Mouse (Mus musculus) neural tube, embryonic 11.5 days (tissue): ENCODE measurements at regions not wholly inside any gene's neighbourhood (a gene's known extent, or its start where the extent isn't known, plus 50 kb on each side); places are given as distances from the start of the nearest gene placed in this dataset.

ENCODE experiments used
- ATAC-seq: fragments of 200-750 bp; cut with Nextera tagmentation; 2 replicates; pipeline ENCODE4 v1.8.0; 2017; ENCODE audit warnings: moderate number of reproducible peaks, mild to moderate bottlenecking, moderate TSS enrichment, moderate library complexity; ENCODE audit not compliant: insufficient read depth, low FRiP score, low TSS enrichment
- DNase-seq: peaks from one replicate; pipeline ENCODE4 v3.0.0-alpha.2; 2015; ENCODE audit warnings: low spot score
- H3K27ac ChIP-seq: fragments of 300-500 bp; sonication (generic); 2 replicates; pipeline ENCODE4 v1.5.1; 2014; ENCODE audit warnings: low read depth, mild to moderate bottlenecking, low read length
- H3K27me3 ChIP-seq: fragments of 300-500 bp; sonication (generic); 2 replicates; pipeline ENCODE4 v1.6.1; 2014; ENCODE audit warnings: mild to moderate bottlenecking, low read length, mixed read lengths; ENCODE audit not compliant: control insufficient read depth, insufficient read depth
- H3K36me3 ChIP-seq: fragments of 300-500 bp; sonication (generic); 2 replicates; pipeline ENCODE4 v1.6.1; 2014; ENCODE audit warnings: mild to moderate bottlenecking, low read length, moderate library complexity, mixed read lengths; ENCODE audit not compliant: control insufficient read depth, insufficient read depth
- H3K4me1 ChIP-seq: fragments of 300-500 bp; sonication (generic); 2 replicates; pipeline ENCODE4 v1.6.1; 2014; ENCODE audit warnings: low read length, mixed read lengths; ENCODE audit not compliant: control insufficient read depth, insufficient read depth
- H3K4me2 ChIP-seq: fragments of 300-500 bp; sonication (generic); 2 replicates; pipeline ENCODE4 v1.6.1; 2014; ENCODE audit warnings: low read depth, mild to moderate bottlenecking, moderate library complexity
- H3K4me3 ChIP-seq: fragments of 300-500 bp; sonication (generic); 2 replicates; pipeline ENCODE4 v1.5.1; 2014; ENCODE audit warnings: low read depth, low read length
- H3K9ac ChIP-seq: fragments of 300-500 bp; sonication (generic); 2 replicates; pipeline ENCODE4 v1.6.1; 2014; ENCODE audit warnings: mild to moderate bottlenecking, low read length
- H3K9me3 ChIP-seq: fragments of 300-500 bp; sonication (generic); 2 replicates; pipeline ENCODE4 v1.6.1; 2016; ENCODE audit warnings: low read length; ENCODE audit not compliant: control insufficient read depth
- WGBS: fragments of 180-500 bp; shearing (Covaris S2); extraction: QIAGEN DNeasy Blood & Tissue Kit; methylation state at CpG from one replicate; pipeline ENCODE4 v1.1.7; 2014; 5-methylcytosine and 5-hydroxymethylcytosine counted together

- no peaks in the 10 kb centered on the region for H3K9me3 ChIP-seq
- ATAC-seq (no peak), DNase-seq (no peak)
- H3K36me3 ChIP-seq = no peaks in the 10 kb centered on the region
- no peaks in the 10 kb centered on the region for H3K27me3 ChIP-seq
- no peak overlapping the region for H3K4me2 ChIP-seq
- WGBS = 93% methylated on average over 8 of the region's 8 CpGs
- no peak overlapping the region for H3K9ac ChIP-seq
- H3K27ac ChIP-seq = no peak overlapping the region
- no peak overlapping the region for H3K4me3 ChIP-seq
- H3K4me1 ChIP-seq = no peaks in the 10 kb centered on the region
Observed at GRCm38 (mm10) chr15:27409856-27410255, 56.6 kb upstream of the Ank start.

- H3K4me2 ChIP-seq = no peak overlapping the region
- H3K9ac ChIP-seq = no peak overlapping the region
- H3K27me3 ChIP-seq = no peaks in the 10 kb centered on the region
- no peaks in the 10 kb centered on the region for H3K9me3 ChIP-seq
- no peak for ATAC-seq
- H3K36me3 ChIP-seq = no peaks in the 10 kb centered on the region
- 90% methylated on average over 2 of the region's 2 CpGs for WGBS
- H3K4me1 ChIP-seq = no peaks in the 10 kb centered on the region
- no peak for DNase-seq
- H3K4me3 ChIP-seq = no peak overlapping the region
- H3K27ac ChIP-seq = no peak overlapping the region
Observed at GRCm38 (mm10) chr15:27412304-27412703, 54.2 kb upstream of the Ank start.

GRCm38 (mm10) chr15:27412761-27413160 is 53.7 kb upstream of the Ank start:
- H3K27ac ChIP-seq = no peak overlapping the region
- no peaks in the 10 kb centered on the region for H3K36me3 ChIP-seq
- no peak for DNase-seq
- no peak overlapping the region for H3K4me2 ChIP-seq
- H3K27me3 ChIP-seq = no peaks in the 10 kb centered on the region
- no peak for ATAC-seq
- H3K4me3 ChIP-seq = no peak overlapping the region
- no peak overlapping the region for H3K9ac ChIP-seq
- no peaks in the 10 kb centered on the region for H3K4me1 ChIP-seq
- 60% methylated on average over 1 of the region's 1 CpGs for WGBS
- H3K9me3 ChIP-seq = no peaks in the 10 kb centered on the region

GRCm38 (mm10) chr15:27413486-27413885 is 53.0 kb upstream of the Ank start:
- Histone ChIP-seq H3K36me3 (no peaks in the 10 kb centered on the region), H3K4me1 (no peaks in the 10 kb centered on the region), H3K9ac (no peak overlapping the region), H3K27ac (no peak overlapping the region), H3K4me2 (no peak overlapping the region), H3K4me3 (no peak overlapping the region), H3K9me3 (no peaks in the 10 kb centered on the region), H3K27me3 (no peaks in the 10 kb centered on the region)
- whole genome bisulfite sequencing = 89% methylated on average over 7 of the region's 7 CpGs
- no peak for DNase-seq
- ATAC-seq = no peak

- Histone ChIP-seq H3K9ac (no peak overlapping the region), H3K36me3 (no peaks in the 10 kb centered on the region), H3K4me3 (no peak overlapping the region), H3K27ac (no peak overlapping the region), H3K4me1 (no peaks in the 10 kb centered on the region), H3K27me3 (no peaks in the 10 kb centered on the region), H3K9me3 (no peaks in the 10 kb centered on the region), H3K4me2 (no peak overlapping the region)
- ATAC-seq (no peak), DNase-seq (no peak)
- 87% methylated on average over 7 of the region's 7 CpGs for WGBS
Observed at GRCm38 (mm10) chr15:27414819-27415218, 51.7 kb upstream of the Ank start.
